Mouse (Mus musculus) left cerebral cortex, postnatal 25 days (tissue): ENCODE data around the gene Olfr1234. TPM values are rescaled to one million over a fixed set of nuclear protein-coding genes. Genes with fewer than 3 reads are reported as not detected.

Experiments used
- DNase-seq, 2 experiments: peaks; one replicate each; pipeline ENCODE4 v3.0.0; 2022; ENCODE audit warnings: low spot score in 2 of 2, mixed read lengths in 1 of 2
- intact Hi-C: fragments of 180-260 bp; cut with DNase I; formaldehyde crosslinking; loops from one replicate; pipeline ENCODE4 v1.15.1; 2025
- total RNA-seq, 2 experiments: library from RNA; stranded (reverse); gene quantifications; 2 replicates each; pipeline ENCODE4 v1.2.3; 2021

The Olfr1234 gene
- total RNA-seq = not detected

GRCm38 (mm10) chr2:89364765-89365164, at the start of gene Olfr1234:
Olfr1234 (minus strand) TSS chr2:89364865.
- intact Hi-C loops = no loop called here
- no peak for DNase-seq

GRCm38 (mm10) chr2:89409576-89409975, 44.9 kb upstream of the Olfr1234 start, which contains the start of gene Olfr1238:
Olfr1238 (minus strand) TSS chr2:89409676.
- no peak for DNase-seq
- intact Hi-C loops = no loop called here

GRCm38 (mm10) chr2:89400882-89401281, 36.2 kb upstream of the Olfr1234 start:
- intact Hi-C loops = no loop called here
- DNase-seq = no peak

- DNase-seq = no peak
- intact Hi-C loops = no loop called here
These were observed 22.4 kb downstream of the Olfr1234 start, which contains the start of gene Olfr1233 for GRCm38 (mm10) chr2:89342298-89342697. Olfr1233 (minus strand) TSS chr2:89342398.

GRCm38 (mm10) chr2:89329575-89329974, 35.1 kb downstream of the Olfr1234 start, which contains the start of gene Olfr1232:
Olfr1232 (minus strand) TSS chr2:89329675.
- intact Hi-C loops = no loop called here

More at GRCm38 (mm10) chr2:89329575-89329974, 35.1 kb downstream of the Olfr1234 start, which contains the start of gene Olfr1232:
- DNase-seq = no peak

Other genes starting within 250 kb of the Olfr1234 start
- not detected for gene Olfr1221, start 247.6 kb downstream of the Olfr1234 start, total RNA-seq
- gene Olfr1222, start 231.8 kb downstream of the Olfr1234 start, total RNA-seq = not detected
- not detected for gene Olfr1223, start 213.3 kb downstream of the Olfr1234 start, total RNA-seq
- gene Olfr1224-ps1, start 200.8 kb downstream of the Olfr1234 start, total RNA-seq = not detected
- gene Olfr1225, start 190.2 kb downstream of the Olfr1234 start, total RNA-seq = not detected
- not detected for gene Olfr1226, start 164.8 kb downstream of the Olfr1234 start, total RNA-seq
- gene Olfr1228, start 110.8 kb downstream of the Olfr1234 start, total RNA-seq = not detected
- not detected for gene Olfr1229, start 76.9 kb downstream of the Olfr1234 start, total RNA-seq
- gene Olfr1230, start 67.6 kb downstream of the Olfr1234 start, total RNA-seq = not detected
- not detected for gene Olfr1231, start 57.8 kb downstream of the Olfr1234 start, total RNA-seq
- gene Olfr1232, start 35.2 kb downstream of the Olfr1234 start, total RNA-seq = not detected
- gene Olfr1233, start 22.5 kb downstream of the Olfr1234 start, total RNA-seq = not detected
- gene Olfr1238, start 44.8 kb upstream of the Olfr1234 start, total RNA-seq = not detected
- gene Olfr1239, start 55.5 kb upstream of the Olfr1234 start, total RNA-seq = not detected
- gene Olfr1240, start 78.1 kb upstream of the Olfr1234 start, total RNA-seq = not detected
- gene Olfr1241, start 122.3 kb upstream of the Olfr1234 start, total RNA-seq = not detected
- not detected for gene Olfr1242, start 133.5 kb upstream of the Olfr1234 start, total RNA-seq
- not detected for gene Olfr1243, start 166.6 kb upstream of the Olfr1234 start, total RNA-seq
- not detected for gene Olfr1245, start 213.6 kb upstream of the Olfr1234 start, total RNA-seq
- gene Olfr1246, start 228.3 kb upstream of the Olfr1234 start, total RNA-seq = not detected
- gene Olfr1247, start 249.3 kb upstream of the Olfr1234 start, total RNA-seq = under 1 TPM in 1 of 2 experiments, not detected in 1; 0.14 TPM